Mouse (Mus musculus) heart, embryonic 11.5 days (tissue): ENCODE data around the gene Ccdc6. TPM values are rescaled to one million over a fixed set of nuclear protein-coding genes. Genes with fewer than 3 reads are reported as not detected.

ENCODE experiments used
- ATAC-seq: fragments of 200-750 bp; cut with Nextera tagmentation; replicated peaks from 2 replicates; pipeline ENCODE4 v1.8.0; 2017; ENCODE audit warnings: moderate library complexity; ENCODE audit not compliant: insufficient number of reproducible peaks, low FRiP score, low TSS enrichment
- H3K27ac ChIP-seq: fragments of 300-500 bp; sonication (generic); 2 replicates; pipeline ENCODE4 v1.5.1; 2014; ENCODE audit warnings: mild to moderate bottlenecking, low read depth, low read length
- H3K27me3 ChIP-seq: fragments of 300-500 bp; sonication (generic); 2 replicates; pipeline ENCODE4 v1.6.1; 2014; ENCODE audit warnings: mild to moderate bottlenecking, low read length, mixed read lengths; ENCODE audit not compliant: control insufficient read depth, insufficient read depth
- H3K36me3 ChIP-seq: fragments of 300-500 bp; sonication (generic); 2 replicates; pipeline ENCODE4 v1.6.1; 2014; ENCODE audit warnings: mild to moderate bottlenecking, low read length, moderate library complexity, mixed read lengths; ENCODE audit not compliant: control insufficient read depth, insufficient read depth
- H3K4me1 ChIP-seq: fragments of 300-500 bp; sonication (generic); 2 replicates; pipeline ENCODE4 v1.6.1; 2014; ENCODE audit warnings: low read length; ENCODE audit not compliant: control insufficient read depth, insufficient read depth
- H3K4me2 ChIP-seq: fragments of 300-500 bp; sonication (generic); 2 replicates; pipeline ENCODE4 v1.6.1; 2014; ENCODE audit warnings: mild to moderate bottlenecking, moderate library complexity
- H3K4me3 ChIP-seq: fragments of 300-500 bp; sonication (generic); 2 replicates; pipeline ENCODE4 v1.5.1; 2014; ENCODE audit warnings: low read depth, low read length
- H3K9ac ChIP-seq: fragments of 300-500 bp; sonication (generic); 2 replicates; pipeline ENCODE4 v1.6.1; 2014; ENCODE audit warnings: mild to moderate bottlenecking, low read depth, low read length, moderate library complexity
- H3K9me3 ChIP-seq: fragments of 300-500 bp; sonication (generic); replicated peaks from 2 replicates; pipeline ENCODE4 v1.6.1; 2016; ENCODE audit warnings: low read length; ENCODE audit not compliant: control insufficient read depth
- WGBS: fragments of 180-500 bp; shearing (Covaris S2); extraction: QIAGEN DNeasy Blood & Tissue Kit; methylation state at CpG from one replicate; pipeline ENCODE4 v1.1.7; 2014; ENCODE audit not compliant: insufficient replicate concordance; 5-methylcytosine and 5-hydroxymethylcytosine counted together
- polyA plus RNA-seq: library from polyadenylated mRNA; unstranded; fragments of >200 nt; fragmentation: Nextera tagmentation; extraction: Ambion mirVana; gene quantifications from 2 replicates; pipeline ENCODE4 v1.2.1, GENCODE M21; 2014

The Ccdc6 gene
- polyA plus RNA-seq, 1 experiment from 2014 or later: 23.0 TPM

DNA sequence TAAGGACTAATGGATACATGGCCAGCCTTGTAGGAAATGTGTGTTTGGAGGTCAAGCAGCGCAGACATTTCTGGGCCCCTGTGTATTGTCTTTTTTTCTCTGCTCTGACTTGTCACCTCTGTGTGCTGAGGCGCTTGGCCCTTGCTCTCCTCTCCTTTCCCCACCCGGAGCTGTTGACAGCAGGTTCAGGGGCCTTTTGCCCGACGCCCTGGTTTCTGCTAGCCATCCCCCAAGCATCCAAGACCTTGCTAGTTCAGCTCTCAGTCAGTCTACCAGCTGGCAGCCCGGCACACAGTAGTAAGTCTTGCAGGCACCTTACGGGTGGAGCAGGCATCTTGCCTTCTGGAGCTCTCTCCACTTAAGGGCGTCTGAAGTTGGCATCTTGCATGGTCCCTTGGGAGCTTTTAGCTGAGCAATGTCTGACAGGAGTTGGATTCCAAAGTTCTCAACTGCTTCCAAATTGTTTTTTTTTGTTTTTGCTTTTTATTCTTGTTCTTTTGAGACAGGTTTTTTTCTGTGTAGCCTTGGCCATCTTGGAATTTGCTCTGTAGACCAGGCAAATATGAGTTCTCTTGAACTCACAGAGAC, 17.2 kb downstream of the Ccdc6 start:
- no peaks in the 10 kb centered on the region for H3K36me3 ChIP-seq
- peaks cover 35% of the 10 kb centered on the region for H3K4me1 ChIP-seq
- H3K27me3 ChIP-seq: no peaks in the 10 kb centered on the region
- no peaks in the 10 kb centered on the region for H3K9me3 ChIP-seq
- no peak overlapping the region for H3K9ac ChIP-seq
- peak overlapping the region; percentile 9; the same call in 1 of the 2 replicates for H3K4me2 ChIP-seq
- H3K27ac ChIP-seq: peak overlapping the region; percentile 43
- H3K4me3 ChIP-seq: no peak overlapping the region
- WGBS: 55% methylated on average over 8 of the region's 8 CpGs
- ATAC-seq: 0 out of 2 replicates have a peak, but pooled peaks have one; percentile 29

GRCm38 (mm10) chr10:70116454-70116853, 19.5 kb downstream of the Ccdc6 start:
- Histone ChIP-seq H3K4me3 (no peak overlapping the region), H3K4me1 (peaks cover 41% of the 10 kb centered on the region), H3K4me2 (no peak overlapping the region), H3K9ac (no peak overlapping the region), H3K27me3 (no peaks in the 10 kb centered on the region), H3K9me3 (no peaks in the 10 kb centered on the region), H3K27ac (no peak overlapping the region), H3K36me3 (no peaks in the 10 kb centered on the region)
- ATAC-seq: no peak
- 90% methylated on average over 7 of the region's 7 CpGs for WGBS

- H3K27ac ChIP-seq: peak overlapping the region; percentile 92
- 26% methylated on average over 9 of the region's 9 CpGs for WGBS
- no peak for ATAC-seq
- H3K4me1 ChIP-seq: peaks cover 42% of the 10 kb centered on the region
- H3K4me3 ChIP-seq: peak overlapping the region; percentile 21; the same call in 1 of the 2 replicates
- no peaks in the 10 kb centered on the region for H3K9me3 ChIP-seq
- H3K4me2 ChIP-seq: peak overlapping the region; percentile 56
- no peaks in the 10 kb centered on the region for H3K27me3 ChIP-seq
- peak overlapping the region; percentile 61 for H3K9ac ChIP-seq
- H3K36me3 ChIP-seq: no peaks in the 10 kb centered on the region
Measured at GRCm38 (mm10) chr10:70119451-70119850, 22.5 kb downstream of the Ccdc6 start.

DNA sequence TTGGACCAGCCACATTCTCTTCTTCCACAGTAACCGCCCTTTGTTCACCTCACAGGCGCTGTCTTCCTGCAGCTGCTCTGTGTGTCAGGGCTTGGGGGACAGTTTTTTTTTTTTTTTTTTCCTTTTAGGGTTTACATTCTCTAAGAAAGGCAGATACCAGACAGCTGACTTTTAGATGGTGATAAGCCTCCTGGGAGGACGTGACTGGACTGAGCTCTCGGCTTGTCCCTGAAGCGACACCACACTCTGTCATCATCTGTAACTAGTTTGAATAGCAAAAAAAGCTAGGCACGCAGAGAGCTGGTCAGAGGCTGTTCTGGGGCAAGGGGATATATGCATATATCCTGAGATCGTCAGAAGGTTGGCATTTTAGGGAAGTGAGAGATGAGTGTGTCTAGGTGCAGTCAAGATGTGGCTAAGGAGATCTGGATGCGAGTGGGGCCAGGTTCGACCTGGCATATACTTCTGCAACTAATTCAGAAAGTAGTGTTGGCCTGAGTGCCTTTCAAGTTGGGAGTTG, 23.0 kb downstream of the Ccdc6 start:
- Histone ChIP-seq H3K27me3 (no peaks in the 10 kb centered on the region), H3K9ac (peak overlapping the region; percentile 61; the same call in 1 of the 2 replicates), H3K4me3 (no peak overlapping the region), H3K36me3 (no peaks in the 10 kb centered on the region), H3K4me2 (peak overlapping the region; percentile 56), H3K9me3 (no peaks in the 10 kb centered on the region), H3K27ac (peak overlapping the region; percentile 92), H3K4me1 (peaks cover 42% of the 10 kb centered on the region)
- 23% methylated on average over 9 of the region's 9 CpGs for WGBS
- ATAC-seq: peak; percentile 66; the same call in 1 of the 2 replicates

DNA sequence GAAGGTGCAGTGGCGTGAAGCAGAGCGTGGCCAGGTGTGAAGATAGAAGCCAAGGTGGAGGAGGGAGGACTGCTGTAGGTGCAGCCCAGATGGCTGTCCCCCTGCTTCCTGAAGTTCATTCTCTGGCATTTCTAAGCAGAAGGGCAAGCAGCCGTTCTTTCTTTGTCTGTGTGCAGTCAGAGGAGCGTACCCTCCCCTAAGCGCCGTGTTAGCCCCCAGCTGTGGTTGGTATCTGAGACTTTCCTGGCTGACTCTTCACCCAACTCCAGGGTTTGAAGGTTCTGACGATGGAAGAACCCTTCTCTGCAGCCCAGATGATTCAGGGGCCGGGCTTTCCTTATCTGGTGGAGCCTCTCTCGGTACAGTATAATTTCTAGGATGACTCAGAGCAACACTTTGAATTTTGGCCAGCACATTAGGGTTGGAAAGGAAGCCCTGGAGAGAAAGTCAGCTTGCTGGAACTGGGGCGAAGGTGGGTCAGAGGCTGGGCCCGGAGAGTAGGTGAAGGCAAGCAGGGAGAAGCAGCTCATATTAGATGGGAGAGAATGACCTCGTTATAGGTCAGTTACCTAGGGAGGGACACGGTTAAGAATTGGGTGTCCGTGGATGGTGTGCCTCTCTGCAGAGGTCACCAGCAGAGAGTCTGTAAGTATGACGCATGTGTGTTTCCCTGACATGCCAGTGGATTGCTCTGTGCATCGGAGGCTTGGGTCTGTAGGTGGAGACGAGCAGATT, 23.9 kb downstream of the Ccdc6 start:
- no peaks in the 10 kb centered on the region for H3K27me3 ChIP-seq
- H3K4me3 ChIP-seq: no peak overlapping the region
- no peak for ATAC-seq
- H3K27ac ChIP-seq: peak overlapping the region; percentile 92
- 47% methylated on average over 17 of the region's 17 CpGs for WGBS
- peak overlapping the region; percentile 55 for H3K9ac ChIP-seq
- H3K36me3 ChIP-seq: no peaks in the 10 kb centered on the region
- peak overlapping the region; percentile 37 for H3K4me2 ChIP-seq
- peaks cover 51% of the 10 kb centered on the region for H3K4me1 ChIP-seq
- no peaks in the 10 kb centered on the region for H3K9me3 ChIP-seq

- H3K9ac ChIP-seq: no peak overlapping the region
- no peaks in the 10 kb centered on the region for H3K9me3 ChIP-seq
- H3K4me1 ChIP-seq: peaks cover 53% of the 10 kb centered on the region
- H3K27ac ChIP-seq: peak overlapping the region; percentile 92; the same call in 1 of the 2 replicates
- H3K4me2 ChIP-seq: peak overlapping the region; percentile 1; the same call in 1 of the 2 replicates
- H3K36me3 ChIP-seq: no peaks in the 10 kb centered on the region
- H3K4me3 ChIP-seq: no peak overlapping the region
- 51% methylated on average over 8 of the region's 8 CpGs for whole genome bisulfite sequencing
- no peak for ATAC-seq
- H3K27me3 ChIP-seq: no peaks in the 10 kb centered on the region
Measured at GRCm38 (mm10) chr10:70121406-70121695, 24.4 kb downstream of the Ccdc6 start.

DNA sequence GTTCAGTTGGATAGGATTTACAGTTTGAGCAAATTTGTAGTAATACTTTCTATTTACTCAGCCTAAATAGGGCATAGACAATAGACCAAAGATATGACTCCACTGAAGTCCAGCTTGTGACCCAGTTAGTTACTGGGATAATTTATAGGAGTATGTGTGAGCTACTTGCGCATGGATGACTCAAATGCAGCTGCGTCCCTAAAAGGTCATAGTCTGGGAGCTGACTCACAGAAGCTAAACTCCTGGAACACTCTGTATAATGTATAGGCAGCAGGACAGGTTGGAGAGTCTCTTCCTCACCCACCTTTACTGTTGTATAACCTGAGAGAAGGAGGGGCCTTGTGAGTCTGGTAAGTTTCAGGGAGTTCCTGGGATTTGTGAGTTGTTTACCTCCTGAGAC, 26.5 kb downstream of the Ccdc6 start:
- H3K4me1 ChIP-seq: peaks cover 65% of the 10 kb centered on the region
- H3K4me3 ChIP-seq: no peak overlapping the region
- H3K4me2 ChIP-seq: no peak overlapping the region
- H3K27ac ChIP-seq: no peak overlapping the region
- WGBS: 93% methylated on average over 2 of the region's 2 CpGs
- H3K27me3 ChIP-seq: no peaks in the 10 kb centered on the region
- ATAC-seq: no peak
- no peaks in the 10 kb centered on the region for H3K9me3 ChIP-seq
- H3K36me3 ChIP-seq: no peaks in the 10 kb centered on the region
- no peak overlapping the region for H3K9ac ChIP-seq

DNA sequence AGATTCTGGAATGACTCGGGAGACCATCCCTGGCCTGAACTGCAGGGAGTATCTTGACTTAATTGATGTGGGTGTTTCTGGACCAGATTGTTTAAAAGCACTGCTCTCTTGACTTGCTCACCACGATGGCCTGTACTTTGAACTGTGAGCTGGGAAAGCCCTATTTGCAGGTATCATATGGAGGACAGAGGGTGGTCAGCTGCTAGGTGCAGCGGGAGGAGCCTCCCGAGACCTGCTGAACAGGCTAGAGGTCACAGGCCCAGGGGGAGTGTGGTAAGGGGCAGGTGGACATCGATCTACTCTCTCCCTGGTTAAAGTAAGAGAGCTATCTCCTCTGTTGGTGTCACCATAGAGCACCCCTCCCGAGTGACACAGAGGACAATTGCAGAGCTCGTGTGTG, 28.6 kb downstream of the Ccdc6 start:
- 68% methylated on average over 7 of the region's 7 CpGs for WGBS
- no peaks in the 10 kb centered on the region for H3K27me3 ChIP-seq
- H3K36me3 ChIP-seq: no peaks in the 10 kb centered on the region
- ATAC-seq: no peak
- peak overlapping the region; percentile 50 for H3K27ac ChIP-seq
- no peaks in the 10 kb centered on the region for H3K9me3 ChIP-seq
- H3K4me2 ChIP-seq: no peak overlapping the region
- no peak overlapping the region for H3K4me3 ChIP-seq
- H3K9ac ChIP-seq: no peak overlapping the region
- peaks cover 63% of the 10 kb centered on the region for H3K4me1 ChIP-seq
